Mouse (Mus musculus) regulatory T cell (primary cell): ENCODE data around the gene Fbxw4.

Source experiments
- in situ Hi-C: fragments of 300-600 bp; cut with MboI, MseI; formaldehyde crosslinking; loops from one replicate; pipeline ENCODE4 v1.15.1; 2025; ENCODE audit warnings: high pct_unique_total_duplicates

The Fbxw4 gene

GRCm38 (mm10) chr19:45656810-45657595 lies 3.1 kb downstream of the Fbxw4 start:
- in situ Hi-C loops: no loop called here

- in situ Hi-C loops: no loop called here
Observed at GRCm38 (mm10) chr19:45655870-45656269, 4.2 kb downstream of the Fbxw4 start.

GRCm38 (mm10) chr19:45653986-45654385 lies 6.1 kb downstream of the Fbxw4 start:
- in situ Hi-C loops: no loop called here

- in situ Hi-C loops: no loop called here
Observed at GRCm38 (mm10) chr19:45652286-45652988, 7.7 kb downstream of the Fbxw4 start.

- in situ Hi-C loops: no loop called here
Observed at GRCm38 (mm10) chr19:45651524-45651923, 8.6 kb downstream of the Fbxw4 start.

GRCm38 (mm10) chr19:45649776-45650175 lies 10.3 kb downstream of the Fbxw4 start:
- in situ Hi-C loops: loop anchor here (5.0 kb wide), 1 partner anchor 33 kb away; no protein-coding TSS in a partner anchor

GRCm38 (mm10) chr19:45648469-45648868 lies 11.6 kb downstream of the Fbxw4 start:
- in situ Hi-C loops: loop anchor here (5.0 kb wide), 1 partner anchor 34 kb away; no protein-coding TSS in a partner anchor

GRCm38 (mm10) chr19:45646866-45647265 lies 13.2 kb downstream of the Fbxw4 start:
- in situ Hi-C loops: loop anchor here (5.0 kb wide), 1 partner anchor 35 kb away; no protein-coding TSS in a partner anchor

- in situ Hi-C loops: no loop called here
Observed at GRCm38 (mm10) chr19:45640691-45641090, 19.4 kb downstream of the Fbxw4 start.

GRCm38 (mm10) chr19:45635960-45636359 lies 24.2 kb downstream of the Fbxw4 start:
- in situ Hi-C loops: no loop called here

- in situ Hi-C loops: no loop called here
Observed at GRCm38 (mm10) chr19:45631584-45631983, 28.5 kb downstream of the Fbxw4 start.

GRCm38 (mm10) chr19:45630953-45631352 lies 29.2 kb downstream of the Fbxw4 start:
- in situ Hi-C loops: no loop called here

- in situ Hi-C loops: no loop called here
Observed at GRCm38 (mm10) chr19:45629219-45629618, 30.9 kb downstream of the Fbxw4 start.

- in situ Hi-C loops: no loop called here
Observed at GRCm38 (mm10) chr19:45628649-45629048, 31.5 kb downstream of the Fbxw4 start.

- in situ Hi-C loops: no loop called here
Observed at GRCm38 (mm10) chr19:45627036-45627435, 33.1 kb downstream of the Fbxw4 start.

GRCm38 (mm10) chr19:45623710-45624109 lies 36.4 kb downstream of the Fbxw4 start:
- in situ Hi-C loops: no loop called here

- in situ Hi-C loops: no loop called here
Observed at GRCm38 (mm10) chr19:45622144-45622543, 38.0 kb downstream of the Fbxw4 start.

- in situ Hi-C loops: no loop called here
Observed at GRCm38 (mm10) chr19:45621061-45621460, 39.1 kb downstream of the Fbxw4 start.

- in situ Hi-C loops: loop anchor here (10.0 kb wide), 1 partner anchor 1105 kb away; no protein-coding TSS in a partner anchor
Observed at GRCm38 (mm10) chr19:45619744-45620501, 40.2 kb downstream of the Fbxw4 start.

GRCm38 (mm10) chr19:45618184-45618583 lies 41.9 kb downstream of the Fbxw4 start:
- in situ Hi-C loops: loop anchor here (10.0 kb wide), 1 partner anchor 1107 kb away; no protein-coding TSS in a partner anchor

GRCm38 (mm10) chr19:45616735-45617134 lies 43.4 kb downstream of the Fbxw4 start:
- in situ Hi-C loops: loop anchor here (10.0 kb wide), 1 partner anchor 1108 kb away; no protein-coding TSS in a partner anchor

GRCm38 (mm10) chr19:45616214-45616518 lies 43.9 kb downstream of the Fbxw4 start:
- in situ Hi-C loops: loop anchor here (10.0 kb wide), 1 partner anchor 1109 kb away; no protein-coding TSS in a partner anchor
